Mouse (Mus musculus) forebrain, postnatal 0 days (tissue): ENCODE results near the gene Ghrh. TPM values are rescaled to one million over a fixed set of nuclear protein-coding genes. Genes with fewer than 3 reads are reported as not detected.

Experiments used
- ATAC-seq: fragments of 200-750 bp; cut with Nextera tagmentation; 2 replicates; pipeline ENCODE4 v1.8.0; 2017; ENCODE audit warnings: mild to moderate bottlenecking, moderate library complexity
- DNase-seq: peaks from one replicate; pipeline ENCODE4 v3.0.0-alpha.2; 2015
- H3K27ac ChIP-seq: fragments of 300-500 bp; sonication (generic); 2 replicates; pipeline ENCODE4 v1.5.1; 2014; ENCODE audit warnings: low read depth, mild to moderate bottlenecking, antibody characterized with exemption, low read length, moderate library complexity, mixed read lengths
- H3K27me3 ChIP-seq: fragments of 300-500 bp; sonication (generic); 2 replicates; pipeline ENCODE4 v1.6.1; 2014; ENCODE audit warnings: mild to moderate bottlenecking, low read length, mixed read lengths; ENCODE audit not compliant: insufficient read depth
- H3K36me3 ChIP-seq: fragments of 300-500 bp; sonication (generic); 2 replicates; pipeline ENCODE4 v1.6.1; 2014; ENCODE audit warnings: mild to moderate bottlenecking, moderate library complexity; ENCODE audit not compliant: insufficient read depth
- H3K4me1 ChIP-seq: fragments of 300-500 bp; sonication (generic); 2 replicates; pipeline ENCODE4 v1.6.1; 2014; ENCODE audit warnings: antibody characterized with exemption; ENCODE audit not compliant: insufficient read depth
- H3K4me2 ChIP-seq: fragments of 300-500 bp; sonication (generic); 2 replicates; pipeline ENCODE4 v1.6.1; 2014; ENCODE audit warnings: low read depth, mild to moderate bottlenecking, moderate library complexity
- H3K4me3 ChIP-seq: fragments of 300-500 bp; sonication (generic); 2 replicates; pipeline ENCODE4 v1.5.1; 2014; ENCODE audit warnings: low read depth, low read length, mixed read lengths
- H3K9ac ChIP-seq: fragments of 300-500 bp; sonication (generic); 2 replicates; pipeline ENCODE4 v1.6.1; 2014; ENCODE audit warnings: mild to moderate bottlenecking
- H3K9me3 ChIP-seq: fragments of 300-500 bp; sonication (generic); 2 replicates; pipeline ENCODE4 v1.6.1; 2016; ENCODE audit warnings: low read length
- CTCF ChIP-seq: sonication (generic); IDR thresholded peaks from 2 replicates; pipeline ENCODE4 v1.5.1; 2016; ENCODE audit warnings: antibody characterized with exemption, control low read depth, low read depth
- WGBS: fragments of 180-500 bp; shearing (Covaris S2); extraction: QIAGEN DNeasy Blood & Tissue Kit; methylation state at CpG from one replicate; pipeline ENCODE4 v1.1.7; 2014; 5-methylcytosine and 5-hydroxymethylcytosine counted together
- polyA plus RNA-seq: library from polyadenylated mRNA; unstranded; fragments of >200 nt; fragmentation: Nextera tagmentation; extraction: Ambion mirVana; gene quantifications from 2 replicates; pipeline ENCODE4 v1.2.1, GENCODE M21; 2015
- total RNA-seq: library from RNA; depleted of rRNA; stranded (reverse); fragments of >200 nt; gene quantifications from 2 replicates; pipeline ENCODE4 v1.2.3, GENCODE M21; 2014

Gene Ghrh
- total and polyA plus RNA-seq, 2 experiments from 2014 or later, result 1.5 to 2.8 TPM

DNA sequence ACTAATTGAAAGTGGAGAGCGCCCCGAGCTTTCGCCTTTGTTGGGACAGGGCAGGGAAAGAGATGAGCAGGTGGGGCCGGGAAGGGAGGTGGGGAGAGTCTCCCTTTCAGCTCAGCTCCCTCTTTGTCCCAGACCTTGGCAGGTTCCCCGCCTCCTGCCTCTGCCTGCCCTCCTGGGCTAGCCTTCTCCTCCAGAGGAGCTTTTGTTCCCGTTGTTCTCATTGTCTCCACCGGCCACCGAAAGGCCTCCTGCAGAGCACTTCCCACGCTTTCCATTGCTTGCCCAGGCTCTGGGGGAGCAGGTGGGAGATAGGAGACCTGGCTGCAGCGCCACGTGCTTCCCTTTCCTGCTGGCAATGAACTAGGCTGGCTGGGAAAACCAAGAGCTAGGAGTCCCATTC, 18.7 kb downstream of the Ghrh start:
- Histone ChIP-seq H3K4me1 (no peaks in the 10 kb centered on the region), H3K36me3 (peaks cover 27% of the 10 kb centered on the region), H3K4me3 (no peak overlapping the region), H3K9me3 (no peaks in the 10 kb centered on the region), H3K9ac (no peak overlapping the region), H3K4me2 (no peak overlapping the region), H3K27ac (no peak overlapping the region), H3K27me3 (no peaks in the 10 kb centered on the region)
- no peak for TF ChIP-seq CTCF
- no peak for DNase-seq
- 12% methylated on average over 11 of the region's 11 CpGs for WGBS
- no peak for ATAC-seq

GRCm38 (mm10) chr2:157328106-157328505, 19.2 kb downstream of the Ghrh start:
- H3K36me3 ChIP-seq, result peaks cover 31% of the 10 kb centered on the region
- H3K9me3 ChIP-seq, result no peaks in the 10 kb centered on the region
- no peak for DNase-seq
- 13% methylated on average over 5 of the region's 5 CpGs for WGBS
- no peak for TF ChIP-seq CTCF
- no peak overlapping the region for H3K27ac ChIP-seq
- H3K4me1 ChIP-seq, result no peaks in the 10 kb centered on the region
- ATAC-seq, result no peak
- H3K27me3 ChIP-seq, result no peaks in the 10 kb centered on the region
- H3K9ac ChIP-seq, result no peak overlapping the region
- H3K4me3 ChIP-seq, result no peak overlapping the region
- H3K4me2 ChIP-seq, result no peak overlapping the region

GRCm38 (mm10) chr2:157325238-157325637, 22.1 kb downstream of the Ghrh start:
- Histone ChIP-seq H3K4me1 (no peaks in the 10 kb centered on the region), H3K9me3 (no peaks in the 10 kb centered on the region), H3K9ac (no peak overlapping the region), H3K36me3 (peaks cover 56% of the 10 kb centered on the region), H3K4me3 (no peak overlapping the region), H3K27ac (no peak overlapping the region), H3K4me2 (no peak overlapping the region), H3K27me3 (no peaks in the 10 kb centered on the region)
- 56% methylated on average over 2 of the region's 2 CpGs for WGBS
- TF ChIP-seq CTCF, result no peak
- no peak for ATAC-seq
- DNase-seq, result no peak

DNA sequence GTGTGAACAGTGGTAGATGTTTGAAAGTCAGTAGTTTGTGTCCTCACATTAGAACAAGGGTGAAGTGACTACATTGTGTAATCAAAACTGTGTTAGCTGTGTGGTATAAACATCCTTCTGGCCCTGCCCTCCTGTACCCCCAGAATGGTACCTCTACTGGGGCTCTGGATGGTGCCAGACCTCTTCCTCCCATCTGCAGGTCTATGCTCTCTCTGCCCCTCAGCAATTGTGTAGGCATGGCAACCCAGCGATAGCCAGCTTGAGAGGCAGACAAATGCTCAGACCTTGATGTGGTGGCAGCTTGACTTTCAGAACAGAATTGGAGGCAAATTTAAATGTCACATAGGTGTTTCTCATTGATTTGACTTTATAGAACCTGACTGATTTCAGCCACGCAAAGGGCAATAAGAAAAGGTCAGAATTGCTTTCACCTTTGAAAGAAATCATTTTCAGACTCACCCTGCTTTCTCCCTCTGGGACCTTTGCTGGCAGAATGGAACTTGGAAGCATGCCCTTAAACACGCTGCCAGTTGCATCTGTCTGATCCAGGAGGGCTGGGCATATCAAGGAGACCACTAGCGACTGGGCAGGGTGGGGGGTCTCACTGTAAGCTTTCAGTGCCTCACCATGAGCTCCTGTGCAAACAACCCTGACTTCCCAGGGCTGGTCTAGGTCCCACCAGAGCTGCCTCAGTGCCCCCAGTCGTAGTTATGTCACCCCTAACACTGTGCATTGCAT, 25.1 kb downstream of the Ghrh start:
- no peak for TF ChIP-seq CTCF
- H3K4me3 ChIP-seq, result no peak overlapping the region
- peaks cover 72% of the 10 kb centered on the region for H3K36me3 ChIP-seq
- 53% methylated on average over 5 of the region's 5 CpGs for WGBS
- no peak overlapping the region for H3K27ac ChIP-seq
- ATAC-seq, result 0 out of 2 replicates have a peak, but pooled peaks have one; percentile 35
- no peak for DNase-seq
- no peak overlapping the region for H3K9ac ChIP-seq
- H3K27me3 ChIP-seq, result no peaks in the 10 kb centered on the region
- H3K4me2 ChIP-seq, result no peak overlapping the region
- no peaks in the 10 kb centered on the region for H3K9me3 ChIP-seq
- no peaks in the 10 kb centered on the region for H3K4me1 ChIP-seq

DNA sequence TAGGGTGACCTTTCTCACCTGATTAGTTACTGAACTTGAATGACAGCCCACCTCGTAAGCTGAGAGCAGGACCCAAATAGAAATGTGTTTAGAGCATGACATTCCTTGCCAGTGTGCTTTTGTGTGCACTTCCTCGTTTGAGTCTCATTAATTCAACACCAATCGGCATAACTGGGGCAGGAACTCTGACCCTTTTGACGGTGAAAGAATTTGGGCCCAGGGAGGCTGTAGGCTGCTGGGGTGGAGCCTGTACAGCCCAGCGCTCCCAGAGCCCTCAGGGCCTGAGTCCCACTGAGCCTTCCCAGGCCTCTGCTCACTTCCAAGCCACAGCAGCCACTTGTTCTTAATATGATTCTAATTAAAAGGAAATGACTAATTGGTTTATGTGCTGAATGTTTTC, 26.4 kb downstream of the Ghrh start:
- H3K27me3 ChIP-seq, result no peaks in the 10 kb centered on the region
- no peak for TF ChIP-seq CTCF
- no peak overlapping the region for H3K4me2 ChIP-seq
- H3K4me3 ChIP-seq, result no peak overlapping the region
- WGBS, result 24% methylated on average over 5 of the region's 5 CpGs
- no peak overlapping the region for H3K27ac ChIP-seq
- no peaks in the 10 kb centered on the region for H3K9me3 ChIP-seq
- no peak for DNase-seq
- no peak for ATAC-seq
- no peak overlapping the region for H3K9ac ChIP-seq
- no peaks in the 10 kb centered on the region for H3K4me1 ChIP-seq
- H3K36me3 ChIP-seq, result peaks cover 71% of the 10 kb centered on the region

DNA sequence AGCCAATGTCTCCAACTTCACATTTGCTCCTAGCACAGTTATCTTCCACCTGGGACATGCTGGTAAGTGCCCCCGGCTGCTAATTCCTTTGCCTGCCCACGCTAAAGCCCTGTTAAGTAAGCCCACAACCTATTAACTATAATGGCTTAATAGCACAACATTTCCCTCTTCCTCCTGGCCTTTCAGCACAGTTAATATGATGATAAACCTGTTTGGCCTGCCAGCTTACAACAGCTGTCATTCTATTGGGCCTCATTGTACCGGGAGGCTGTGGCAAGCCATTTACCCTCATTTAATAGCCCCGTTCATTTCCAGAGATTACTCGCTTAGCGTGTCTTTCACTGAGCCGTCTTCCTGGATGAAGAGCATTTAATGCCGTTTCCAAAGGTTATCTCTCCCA, 27.2 kb downstream of the Ghrh start:
- no peak overlapping the region for H3K4me2 ChIP-seq
- H3K4me3 ChIP-seq, result no peak overlapping the region
- no peak overlapping the region for H3K9ac ChIP-seq
- H3K27me3 ChIP-seq, result no peaks in the 10 kb centered on the region
- no peak for ATAC-seq
- peaks cover 72% of the 10 kb centered on the region for H3K36me3 ChIP-seq
- DNase-seq, result no peak
- 49% methylated on average over 8 of the region's 8 CpGs for WGBS
- H3K27ac ChIP-seq, result no peak overlapping the region
- H3K4me1 ChIP-seq, result no peaks in the 10 kb centered on the region
- TF ChIP-seq CTCF, result no peak
- no peaks in the 10 kb centered on the region for H3K9me3 ChIP-seq

- Histone ChIP-seq H3K36me3 (peaks cover 71% of the 10 kb centered on the region), H3K4me3 (no peak overlapping the region), H3K27ac (no peak overlapping the region), H3K9me3 (no peaks in the 10 kb centered on the region), H3K9ac (no peak overlapping the region), H3K27me3 (no peaks in the 10 kb centered on the region), H3K4me1 (0 out of 2 replicates have a peak, but pooled peaks cover 3% of the 10 kb centered on the region), H3K4me2 (no peak overlapping the region)
- ATAC-seq, result no peak
- no peak for DNase-seq
- WGBS, result 79% methylated on average over 6 of the region's 6 CpGs
- no peak for TF ChIP-seq CTCF
Measured at GRCm38 (mm10) chr2:157317220-157317619, 30.1 kb downstream of the Ghrh start.
